Mouse (Mus musculus) thymus, postnatal 0 days (tissue): ENCODE measurements around the gene Cldn10. TPM values are rescaled to one million over a fixed set of nuclear protein-coding genes. Genes with fewer than 3 reads are reported as not detected.

Source experiments
- DNase-seq: peaks from one replicate; pipeline ENCODE4 v3.0.0-alpha.2; 2015; ENCODE audit warnings: low spot score
- polyA plus RNA-seq: library from polyadenylated mRNA; unstranded; fragments of >200 nt; fragmentation: Nextera tagmentation; extraction: Ambion mirVana; gene quantifications from 2 replicates; pipeline ENCODE4 v1.2.1, GENCODE M21; 2015

Cldn10 gene
- polyA plus RNA-seq, 1 experiment from 2014 or later = 1.7 TPM

DNA sequence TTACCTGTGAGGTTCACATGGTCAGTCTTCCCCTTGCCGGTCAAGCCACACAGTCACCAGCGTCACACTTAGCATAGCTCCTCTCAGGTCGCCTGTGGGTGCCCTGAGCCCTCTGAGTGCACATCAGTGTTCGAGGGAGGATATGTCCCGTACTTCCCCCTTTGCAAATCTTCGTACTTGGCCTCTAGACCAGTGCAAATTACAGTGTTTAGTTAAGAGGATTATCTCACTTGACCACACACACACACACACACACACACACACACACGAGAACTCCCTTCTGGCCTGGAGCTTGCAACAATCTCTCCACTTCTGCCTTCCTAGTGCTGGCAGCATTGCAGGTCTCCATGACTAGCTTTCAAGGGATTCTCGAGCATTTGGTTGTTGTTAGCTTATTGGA lies 38.6 kb downstream of the Cldn10 start:
- no peak for DNase-seq

DNA sequence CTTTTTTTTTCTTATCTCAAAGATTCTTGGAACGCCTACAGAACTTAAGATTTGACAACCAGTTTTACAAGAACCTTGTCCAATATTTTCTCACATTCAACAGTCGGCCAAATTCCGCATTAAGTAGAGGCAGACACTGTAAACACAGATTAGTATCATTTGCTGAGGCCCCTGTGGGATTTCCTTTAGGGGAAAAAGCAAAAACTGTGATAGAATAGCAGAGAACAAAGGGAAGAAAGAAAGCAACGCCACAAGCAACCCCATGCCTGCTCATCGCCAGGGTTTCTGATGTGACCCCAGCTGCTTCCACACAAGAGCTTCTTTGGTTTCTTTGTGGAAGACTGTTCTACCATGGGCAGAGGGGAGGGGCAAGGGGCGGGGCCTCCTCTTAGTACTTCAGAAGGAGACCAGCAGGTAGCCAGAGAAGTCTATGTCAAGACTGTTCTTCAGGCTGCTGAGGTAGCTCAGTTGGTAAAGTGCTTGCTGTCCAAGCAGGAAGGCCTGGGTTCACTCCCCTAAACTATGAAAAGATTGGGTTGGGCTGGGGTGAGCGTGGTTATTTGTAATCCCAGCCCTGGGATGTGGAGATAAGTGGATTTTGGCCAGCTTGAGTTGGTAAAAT lies 39.7 kb downstream of the Cldn10 start:
- DNase-seq = peak; percentile 43

DNA sequence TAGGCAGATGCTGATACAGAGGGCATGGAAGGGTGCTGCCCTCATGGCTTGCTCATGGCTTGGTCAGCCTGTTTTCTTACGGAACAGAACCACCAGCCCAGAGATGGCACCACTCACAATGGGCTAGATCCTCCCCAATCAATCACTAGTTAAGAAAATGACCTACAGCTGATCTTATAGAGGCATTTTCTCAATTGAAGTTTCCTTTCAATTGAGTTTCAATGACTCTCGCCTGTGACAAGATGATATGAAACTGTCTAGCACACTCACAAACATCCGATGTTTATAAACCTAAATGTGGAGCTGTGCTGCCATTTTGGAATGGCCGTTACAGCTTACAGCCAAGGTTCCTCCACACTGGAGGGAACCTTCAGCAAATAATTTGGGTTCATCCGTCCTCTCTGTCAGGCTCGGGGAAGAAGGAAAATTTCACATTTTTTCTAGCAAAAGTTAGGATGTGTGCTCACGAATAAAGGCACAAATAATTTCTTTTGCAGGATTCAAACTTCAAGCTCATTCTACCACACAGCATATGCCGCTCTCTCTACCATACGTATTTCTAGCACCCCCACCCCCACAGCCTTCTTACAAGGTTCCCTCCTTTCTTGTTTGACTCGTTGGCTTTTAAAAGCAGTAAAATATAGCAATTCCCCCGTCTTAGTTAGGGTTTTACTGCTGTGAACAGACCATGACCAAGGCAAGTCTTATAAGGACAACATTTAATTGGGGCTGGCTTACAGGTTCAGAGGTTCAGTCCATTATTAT lies 41.8 kb downstream of the Cldn10 start:
- no peak for DNase-seq

DNA sequence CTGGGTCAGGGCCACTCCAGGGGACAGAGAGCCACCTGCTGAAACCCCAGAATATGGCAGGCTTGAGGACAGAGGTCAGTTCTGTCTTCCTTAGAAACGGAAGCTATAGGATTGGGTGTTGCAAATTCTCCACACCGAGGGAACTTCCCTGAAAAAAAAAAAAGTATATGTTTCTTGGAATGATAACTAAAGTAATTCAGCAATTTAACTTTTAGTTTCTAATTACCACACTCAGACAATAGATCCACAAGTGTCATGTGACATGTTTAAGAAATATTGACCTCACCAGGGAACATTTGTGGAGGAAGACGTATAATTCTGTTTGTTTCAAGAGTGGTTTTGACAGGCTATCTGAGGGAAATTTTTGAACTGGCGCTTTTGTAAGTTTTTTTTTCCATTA lies 43.9 kb downstream of the Cldn10 start:
- DNase-seq = no peak

DNA sequence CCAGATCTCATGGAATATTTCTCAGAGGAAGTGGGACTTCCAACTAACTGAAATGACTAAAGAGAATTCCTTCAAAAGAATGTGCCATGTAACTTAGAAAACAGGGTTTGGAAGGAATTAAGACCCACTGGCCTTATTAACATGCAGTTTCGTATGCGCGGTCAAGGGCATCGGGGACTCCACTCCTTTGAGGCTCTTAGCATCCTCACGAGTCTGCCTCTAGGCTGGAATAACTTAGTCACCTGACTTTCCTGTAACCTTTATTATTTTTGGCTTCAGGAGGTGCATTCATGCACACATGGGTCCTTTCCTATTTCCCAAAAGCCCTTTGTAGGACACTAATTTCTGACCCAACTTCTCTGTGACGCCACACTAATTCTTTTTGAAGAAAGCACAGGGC lies 45.5 kb downstream of the Cldn10 start:
- DNase-seq = no peak

DNA sequence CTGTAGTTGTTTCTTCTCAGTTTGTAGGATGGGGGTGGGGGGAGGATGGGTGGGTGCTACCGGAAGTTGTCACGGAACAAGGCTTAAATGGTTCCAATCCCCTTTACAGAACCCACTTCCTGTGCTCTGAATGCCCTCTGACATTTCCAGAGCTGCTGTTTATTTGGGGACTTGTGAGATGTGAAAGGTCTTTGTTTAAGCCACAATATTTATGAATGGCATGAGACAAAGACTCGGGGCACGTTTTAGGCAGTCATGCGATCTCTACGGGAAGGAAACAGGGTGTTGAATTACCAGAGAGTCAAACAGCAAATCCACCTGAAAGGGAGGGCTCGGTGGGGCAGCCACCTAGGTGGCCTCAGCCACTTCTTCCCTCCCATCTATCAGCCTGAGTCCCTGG lies 46.6 kb downstream of the Cldn10 start:
- DNase-seq = peak; percentile 92

DNA sequence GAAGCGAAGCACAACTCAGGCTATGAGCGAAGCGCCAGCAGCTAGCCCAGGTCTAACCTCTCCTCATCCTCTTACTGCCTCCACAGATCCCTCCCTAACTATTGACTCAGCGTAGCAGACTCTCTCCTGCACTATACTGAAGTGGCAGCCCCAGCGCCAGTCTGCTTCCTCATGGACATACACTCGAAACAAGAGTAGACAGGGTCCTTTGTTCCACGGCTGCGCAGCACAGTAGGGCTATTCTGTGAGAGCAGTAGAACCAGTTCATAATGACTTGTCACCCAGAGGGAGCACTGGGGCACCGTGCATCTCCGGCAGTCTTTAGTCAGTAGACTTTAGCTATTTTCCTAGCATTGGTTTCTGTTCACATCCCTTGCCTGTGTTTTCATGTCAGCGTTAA lies 48.4 kb downstream of the Cldn10 start:
- no peak for DNase-seq

DNA sequence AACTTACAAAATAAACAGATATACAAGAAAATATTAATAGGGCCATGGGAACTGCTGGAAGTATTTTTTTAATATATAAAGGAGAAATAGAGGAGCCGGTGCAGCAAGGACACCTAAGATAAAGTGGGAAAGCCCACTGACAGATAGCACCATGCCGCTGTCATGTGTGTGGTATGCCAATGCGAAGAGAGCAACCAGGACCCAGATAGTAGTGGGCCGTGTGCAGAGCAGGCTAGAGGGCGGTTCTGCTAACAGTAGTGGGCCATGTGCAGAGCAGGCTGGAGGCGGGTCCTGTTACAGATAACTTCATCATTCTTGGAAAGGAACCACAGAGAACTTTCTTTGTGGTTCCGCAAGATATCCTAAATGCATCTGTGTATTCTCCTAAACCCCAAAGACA lies 49.0 kb downstream of the Cldn10 start:
- DNase-seq = no peak

DNA sequence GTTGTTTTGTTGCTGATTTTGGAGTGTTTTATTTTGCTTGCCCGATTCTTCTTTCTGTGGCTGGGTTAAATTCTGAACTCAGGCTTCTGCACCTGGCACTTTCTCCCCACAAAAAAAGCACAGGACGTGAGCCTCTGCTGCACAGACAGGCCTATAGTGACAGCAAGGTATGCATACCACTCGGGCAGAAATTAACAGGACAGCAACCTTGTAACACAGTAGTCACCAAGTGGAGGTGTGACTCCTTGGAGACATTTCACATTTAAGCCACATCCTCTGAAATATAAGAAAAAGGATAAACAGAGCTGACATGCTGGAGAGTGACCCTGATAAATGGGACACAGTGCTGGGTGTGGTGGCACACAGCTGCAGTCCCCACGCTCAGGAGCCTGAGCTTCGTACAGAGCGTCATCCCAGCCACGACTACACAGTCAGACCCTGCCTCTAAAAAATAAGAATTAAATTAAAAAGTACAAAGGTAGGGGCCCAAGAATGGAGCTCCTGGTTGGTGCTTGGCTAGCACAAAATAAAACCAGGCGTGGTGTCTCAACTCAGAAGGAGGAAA lies 50.9 kb downstream of the Cldn10 start:
- DNase-seq = peak; percentile 74

DNA sequence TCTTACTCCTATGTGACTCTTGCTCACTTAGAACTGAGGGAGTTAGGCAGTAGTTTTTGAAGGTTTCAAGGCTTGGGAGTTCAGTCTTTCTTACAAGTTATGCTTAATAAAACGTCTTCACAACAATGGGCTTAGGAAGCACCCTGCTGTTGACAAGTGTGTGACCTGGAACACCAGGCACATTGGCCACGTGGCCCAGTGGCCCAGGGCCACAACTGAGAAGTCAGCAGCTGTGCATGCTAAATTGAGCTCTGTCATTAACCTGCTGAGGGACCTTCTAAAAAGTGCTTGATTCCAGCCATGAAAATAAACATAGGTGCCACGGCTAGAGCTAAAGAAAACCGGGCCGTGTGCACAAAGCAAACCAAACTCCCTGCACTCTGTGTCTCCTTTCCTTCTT lies 51.7 kb downstream of the Cldn10 start:
- no peak for DNase-seq

DNA sequence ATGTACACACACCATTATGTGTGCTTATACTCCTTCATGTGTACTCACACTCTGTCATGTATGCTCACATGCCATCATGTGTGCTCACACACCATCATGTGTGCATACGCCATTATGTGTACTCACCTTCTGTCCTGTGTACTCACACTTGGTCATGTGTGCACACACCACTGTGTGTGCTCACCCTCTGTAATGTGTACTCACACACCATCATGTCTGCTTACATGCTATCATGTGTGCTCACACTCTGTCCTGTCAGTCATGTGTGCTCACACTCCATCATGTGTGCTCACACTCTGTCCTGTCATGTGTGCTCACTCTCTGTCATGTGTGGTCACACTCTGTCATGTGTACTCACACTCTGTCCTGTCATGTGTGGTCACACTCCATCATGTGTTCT lies 52.3 kb downstream of the Cldn10 start:
- no peak for DNase-seq

DNA sequence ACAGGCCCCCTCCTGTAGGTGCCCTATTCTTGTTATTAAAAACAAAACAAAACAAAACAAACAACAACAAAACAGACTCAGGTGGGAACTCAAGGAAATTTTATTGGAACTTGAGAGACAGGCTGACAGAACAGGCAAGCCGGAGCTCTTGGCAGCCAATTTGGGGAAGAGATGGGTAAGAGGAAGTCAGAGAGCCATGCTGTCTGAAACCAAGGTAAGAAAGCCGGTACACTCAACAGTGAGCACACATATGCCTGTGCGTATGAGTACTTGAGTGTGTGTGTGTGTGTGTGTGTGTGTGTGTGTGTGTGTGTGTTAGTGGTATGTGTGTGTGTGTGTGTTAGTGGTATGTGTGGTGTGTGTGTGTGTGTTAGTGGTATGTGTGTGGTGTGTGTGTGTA lies 54.6 kb downstream of the Cldn10 start:
- no peak for DNase-seq

DNA sequence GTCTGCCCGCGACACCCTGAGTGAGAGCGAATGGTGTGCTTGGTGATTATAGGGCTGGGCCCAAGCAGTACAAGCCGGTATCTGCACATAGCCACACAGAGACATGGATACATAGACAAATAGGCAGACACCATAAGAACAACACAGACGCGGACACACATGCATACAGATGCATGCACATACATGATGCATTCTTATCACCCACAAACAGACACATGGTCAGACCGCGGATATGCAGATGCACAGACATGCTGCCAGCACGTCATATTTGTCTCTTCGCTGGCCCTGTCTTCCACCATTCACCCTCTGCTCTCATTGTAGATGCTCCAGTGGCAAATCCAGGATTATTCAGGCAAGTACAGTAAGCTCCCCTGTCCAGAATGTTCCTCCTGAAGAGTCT lies 59.1 kb downstream of the Cldn10 start:
- no peak for DNase-seq

DNA sequence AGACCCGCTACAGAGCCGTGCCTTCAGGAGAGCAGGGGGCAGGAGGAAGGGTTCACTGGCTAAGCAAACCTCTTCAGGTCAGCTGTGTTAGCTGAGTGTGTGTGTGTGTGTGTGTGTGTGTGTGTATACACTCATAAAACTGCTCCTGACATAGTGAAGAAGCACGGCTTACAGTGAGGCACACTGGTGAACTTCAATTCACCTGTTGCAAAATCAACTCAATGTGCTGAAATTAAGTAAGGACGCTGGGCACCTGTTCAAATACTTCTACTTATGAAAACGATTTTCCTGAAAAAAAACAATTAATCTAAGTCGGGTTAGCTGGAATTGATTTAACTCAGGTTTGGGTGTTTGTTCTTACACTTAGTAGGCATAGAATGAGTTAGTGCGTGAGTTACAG lies 60.5 kb downstream of the Cldn10 start:
- no peak for DNase-seq

DNA sequence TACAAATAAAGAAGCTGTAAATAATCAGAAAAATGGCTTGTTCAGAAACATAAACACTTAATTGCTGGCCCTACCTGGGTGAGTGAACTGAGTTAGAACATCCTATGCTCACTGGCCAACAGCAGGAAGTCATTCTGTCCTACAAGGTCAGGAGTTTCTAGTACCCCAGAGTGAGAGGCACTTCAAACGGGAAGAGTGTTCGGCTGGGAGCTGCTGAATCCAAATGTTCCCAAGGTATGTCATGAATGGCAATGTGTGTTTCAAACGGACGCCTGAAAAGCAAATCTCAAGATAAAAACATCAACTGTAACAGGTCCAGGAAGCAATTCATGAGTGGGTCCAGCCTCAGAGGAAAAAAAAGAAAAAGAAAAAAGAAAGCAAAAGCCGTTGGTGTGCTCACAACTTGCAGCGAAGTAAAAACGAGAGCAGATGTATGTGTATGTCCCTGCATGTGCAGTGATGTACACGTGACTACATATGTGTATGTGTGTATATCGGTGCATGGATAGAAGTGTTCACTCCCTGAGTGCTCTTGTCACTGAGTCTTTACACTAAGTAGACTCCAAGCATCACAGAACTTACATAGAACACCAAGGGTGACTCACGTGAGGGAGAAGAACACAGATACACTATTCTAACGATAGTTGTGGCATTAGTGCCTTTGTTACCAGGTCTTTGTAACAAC lies 62.4 kb downstream of the Cldn10 start:
- DNase-seq = no peak

DNA sequence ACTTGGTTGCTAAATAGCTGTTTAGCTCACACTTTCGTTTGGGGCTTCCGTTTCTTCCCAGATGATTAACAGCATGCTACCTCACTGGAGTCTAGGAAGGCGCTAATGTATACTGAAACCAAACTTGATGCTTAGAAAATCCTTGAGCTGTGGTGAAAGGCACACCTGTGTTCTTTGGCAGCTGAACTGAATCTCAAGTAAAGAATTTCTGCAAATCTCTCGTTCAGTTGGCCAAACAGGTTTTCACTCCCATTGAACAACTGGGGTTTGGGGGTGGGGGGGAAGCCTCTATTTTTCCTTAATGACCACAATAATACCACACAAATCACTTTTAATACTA lies 63.0 kb downstream of the Cldn10 start:
- no peak for DNase-seq

DNA sequence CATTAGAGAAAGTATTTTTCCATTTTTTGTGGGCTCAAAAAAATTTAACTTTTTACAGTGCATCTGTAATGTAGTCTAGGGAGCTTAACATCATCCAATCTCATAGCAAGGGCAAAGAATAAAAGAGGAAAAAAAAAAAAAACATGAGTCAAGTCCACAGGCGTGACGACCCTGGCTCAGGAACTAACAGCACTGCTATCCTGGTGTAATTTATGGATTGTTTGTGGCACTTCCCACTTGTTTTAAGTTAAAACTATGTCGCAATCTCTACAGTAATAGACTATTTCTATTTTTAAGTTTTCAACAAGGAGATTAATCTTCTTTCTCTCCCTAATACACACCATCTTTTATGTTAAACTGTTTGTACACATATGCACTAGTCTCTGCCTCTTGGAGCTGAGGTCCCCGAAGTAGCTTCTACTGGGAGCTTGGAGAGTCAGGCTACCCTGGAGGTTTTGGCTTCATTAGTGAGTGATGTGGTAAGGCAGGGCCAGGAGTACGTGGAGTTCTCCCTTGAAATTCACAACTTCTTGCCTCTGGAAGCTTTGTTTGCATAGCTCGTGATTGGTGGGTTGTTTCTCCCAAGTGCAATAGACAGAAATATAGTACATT lies 63.9 kb downstream of the Cldn10 start:
- DNase-seq = no peak

DNA sequence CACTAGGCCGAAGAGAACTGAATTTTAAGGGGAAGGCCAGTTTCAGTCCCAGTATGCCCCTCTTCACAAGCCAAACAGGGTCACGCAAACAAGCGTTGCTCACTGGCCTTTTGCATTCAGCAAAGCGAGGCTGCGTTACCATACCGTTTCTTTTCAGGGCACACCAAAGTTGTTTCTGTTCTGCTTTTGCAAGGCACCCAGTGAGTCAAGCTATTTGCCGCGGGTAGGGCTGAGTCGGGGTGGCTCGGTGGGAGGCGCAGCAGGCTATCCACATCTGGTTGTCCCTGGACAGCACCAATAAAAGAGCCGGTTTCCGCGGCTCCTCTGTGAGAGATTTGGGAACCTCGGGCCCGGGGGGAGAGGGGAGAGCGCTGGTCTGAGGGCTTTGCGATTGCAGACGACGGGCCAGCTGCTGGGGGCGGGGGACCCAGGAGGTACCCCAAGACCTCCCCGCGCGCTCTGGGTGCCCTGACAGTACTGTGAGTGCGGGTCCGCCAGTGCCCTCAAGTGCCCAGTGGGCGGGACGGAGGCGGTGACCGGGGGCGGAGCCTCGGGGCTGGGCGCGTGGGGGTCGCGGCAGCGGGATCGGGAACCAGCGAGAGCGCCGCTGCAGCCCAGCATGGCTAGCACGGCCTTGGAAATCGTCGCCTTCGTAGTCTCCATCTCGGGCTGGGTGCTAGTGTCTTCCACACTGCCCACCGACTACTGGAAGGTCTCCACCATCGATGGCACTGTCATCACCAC lies 66.8 kb downstream of the Cldn10 start:
- peak; percentile 26 for DNase-seq

DNA sequence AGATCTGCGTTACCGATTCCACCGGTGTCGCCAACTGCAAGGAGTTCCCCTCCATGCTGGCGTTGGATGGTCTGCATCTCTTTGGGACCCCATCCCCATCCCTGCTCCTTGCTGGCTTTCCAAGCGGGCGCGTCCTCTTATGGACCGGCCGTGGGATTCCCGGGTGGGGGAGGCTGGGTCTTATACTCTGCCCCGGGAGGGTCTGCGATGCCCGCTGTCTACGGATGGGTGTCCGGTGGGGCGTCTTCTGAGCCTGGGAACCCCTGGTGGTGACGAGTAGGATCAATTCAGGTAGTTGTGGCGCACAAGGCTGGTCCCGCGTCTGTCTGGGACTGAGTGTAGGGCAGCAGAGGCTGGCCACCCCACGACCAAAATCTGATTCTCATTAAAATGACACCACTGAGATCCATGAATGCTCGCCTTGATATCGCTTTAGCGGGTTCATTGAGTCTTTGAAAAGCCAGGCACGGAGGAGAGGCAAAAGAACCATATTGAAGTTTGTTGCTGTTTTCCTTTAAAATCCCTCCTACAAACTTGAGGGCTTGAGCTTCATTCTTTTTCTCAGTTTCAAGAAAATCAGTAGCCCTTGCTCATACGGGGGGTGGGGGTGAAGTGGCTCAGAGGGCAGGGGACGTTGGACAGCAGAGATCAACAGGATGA lies 67.6 kb downstream of the Cldn10 start:
- peak; percentile 41 for DNase-seq

DNA sequence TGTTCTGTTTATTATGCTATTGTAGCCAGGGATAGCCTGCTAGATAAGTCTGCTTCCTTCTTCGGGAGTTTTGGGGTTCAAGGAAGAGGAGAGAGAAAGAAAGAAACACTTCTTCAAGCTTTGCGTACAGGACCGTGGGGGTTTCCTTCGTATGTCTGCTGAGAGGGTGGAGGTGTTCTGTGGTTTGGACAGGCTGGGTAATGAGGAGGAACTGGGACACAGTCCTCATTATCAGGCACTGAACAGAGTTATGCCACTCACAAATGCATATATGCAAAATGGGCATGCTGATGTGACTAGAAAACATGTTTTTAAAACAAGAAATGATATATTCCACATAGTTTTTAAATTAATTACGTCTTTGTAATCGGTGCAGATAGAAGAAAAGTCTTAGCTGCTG lies 68.9 kb downstream of the Cldn10 start:
- DNase-seq = no peak

DNA sequence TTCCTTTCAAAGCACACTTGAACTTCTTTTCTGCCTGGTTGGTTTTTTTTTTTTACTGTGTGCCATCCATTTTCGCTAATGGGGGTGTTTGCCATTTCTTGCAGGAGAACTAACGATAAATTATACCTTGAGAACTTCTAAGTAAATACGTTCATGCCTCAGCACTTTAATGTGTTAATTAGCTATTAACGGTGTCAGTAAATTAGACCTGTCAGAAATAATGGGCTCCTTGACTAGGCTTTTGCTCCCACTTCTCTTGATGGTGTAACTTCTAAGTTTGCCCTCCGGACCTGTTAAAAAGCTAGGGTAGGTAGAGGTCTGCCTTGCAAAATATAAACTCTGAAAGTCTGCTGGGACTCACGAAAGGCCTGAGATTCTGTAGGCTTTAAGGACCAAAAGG lies 70.6 kb downstream of the Cldn10 start:
- DNase-seq = no peak
